Mouse (Mus musculus) kidney, adult 8-10 months (tissue): Measurements from ENCODE around the gene Polr2i.
"Not testable (repeated sequence)": the region's sequence is repeated elsewhere in the genome, so short reads cannot be mapped to it uniquely, and the experiment has no call there.

Source experiments
- DNase-seq, 2 experiments: peaks; one replicate each; pipeline ENCODE4 v3.0.0; 2022

The Polr2i gene

GRCm38 (mm10) chr7:30205383-30205782 lies 26.4 kb upstream of the Polr2i start:
- peak; percentile 55 to 79 for DNase-seq

GRCm38 (mm10) chr7:30206364-30206763 lies 25.4 kb upstream of the Polr2i start:
- DNase-seq = not testable (repeated sequence)

DNA sequence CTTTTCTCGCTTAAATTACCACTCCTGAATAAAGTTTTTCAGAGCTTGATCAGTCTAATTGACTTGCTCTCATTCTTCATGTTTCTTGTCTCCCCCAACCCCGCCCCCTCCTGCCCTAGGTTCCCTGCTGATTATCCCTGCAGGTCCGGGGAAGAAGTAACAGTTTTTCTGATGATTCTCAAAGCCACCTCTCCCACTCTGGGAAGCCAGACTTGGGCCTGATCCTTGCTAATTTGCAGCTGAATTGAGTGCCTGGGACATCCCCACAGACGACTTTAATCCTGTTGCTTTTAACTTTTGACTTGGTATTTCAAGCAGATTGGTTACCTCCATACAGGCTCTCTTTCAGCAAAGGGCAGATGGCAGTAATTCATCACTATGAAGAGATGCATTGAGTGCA lies 20.7 kb upstream of the Polr2i start:
- DNase-seq = no peak

DNA sequence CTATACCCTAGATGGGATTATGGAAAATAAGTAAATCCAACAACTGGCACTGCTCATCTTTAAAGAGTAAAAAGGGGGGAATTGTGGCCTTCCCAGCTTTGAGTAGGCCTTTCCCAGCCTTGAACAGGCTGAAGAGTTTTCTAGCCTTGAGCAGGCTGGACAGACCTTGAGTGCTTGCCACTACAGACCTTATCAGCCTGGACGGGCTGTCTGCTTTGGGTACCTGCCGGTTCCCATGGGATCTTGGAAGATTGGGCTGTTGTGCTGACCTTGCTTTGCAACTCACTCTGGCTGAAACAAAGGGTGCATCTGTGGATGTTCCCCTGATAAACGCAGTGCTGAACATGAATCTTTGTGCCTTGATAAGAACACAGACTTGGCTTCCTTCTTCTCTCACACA lies 17.9 kb upstream of the Polr2i start:
- DNase-seq = no peak

- DNase-seq = peak; percentile 58 to 76
Observed at GRCm38 (mm10) chr7:30215875-30216274, 15.9 kb upstream of the Polr2i start.

DNA sequence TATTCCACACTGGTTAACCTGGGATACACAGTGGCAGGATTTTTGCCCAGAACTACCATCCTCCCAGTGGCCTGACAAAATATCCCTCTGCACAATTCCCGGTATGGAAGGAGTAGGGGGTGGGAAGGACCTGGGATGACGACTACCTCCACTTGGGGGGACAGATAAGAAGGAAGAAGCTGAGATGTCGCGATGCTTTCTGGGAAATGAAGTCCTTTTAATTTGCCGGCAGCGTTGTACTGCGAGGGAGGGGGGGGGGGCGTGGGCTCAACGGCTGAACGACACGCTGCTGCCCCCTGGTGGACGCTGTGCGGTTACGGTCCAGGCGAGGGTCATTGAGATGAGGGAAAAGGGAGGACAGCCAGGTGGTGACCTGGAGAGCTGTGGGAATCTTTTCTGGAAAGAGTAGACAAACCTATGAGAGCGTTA lies 15.0 kb upstream of the Polr2i start:
- DNase-seq = peak; percentile 62 to 67

- DNase-seq = no peak
Observed at GRCm38 (mm10) chr7:30217277-30217676, 14.5 kb upstream of the Polr2i start.

DNA sequence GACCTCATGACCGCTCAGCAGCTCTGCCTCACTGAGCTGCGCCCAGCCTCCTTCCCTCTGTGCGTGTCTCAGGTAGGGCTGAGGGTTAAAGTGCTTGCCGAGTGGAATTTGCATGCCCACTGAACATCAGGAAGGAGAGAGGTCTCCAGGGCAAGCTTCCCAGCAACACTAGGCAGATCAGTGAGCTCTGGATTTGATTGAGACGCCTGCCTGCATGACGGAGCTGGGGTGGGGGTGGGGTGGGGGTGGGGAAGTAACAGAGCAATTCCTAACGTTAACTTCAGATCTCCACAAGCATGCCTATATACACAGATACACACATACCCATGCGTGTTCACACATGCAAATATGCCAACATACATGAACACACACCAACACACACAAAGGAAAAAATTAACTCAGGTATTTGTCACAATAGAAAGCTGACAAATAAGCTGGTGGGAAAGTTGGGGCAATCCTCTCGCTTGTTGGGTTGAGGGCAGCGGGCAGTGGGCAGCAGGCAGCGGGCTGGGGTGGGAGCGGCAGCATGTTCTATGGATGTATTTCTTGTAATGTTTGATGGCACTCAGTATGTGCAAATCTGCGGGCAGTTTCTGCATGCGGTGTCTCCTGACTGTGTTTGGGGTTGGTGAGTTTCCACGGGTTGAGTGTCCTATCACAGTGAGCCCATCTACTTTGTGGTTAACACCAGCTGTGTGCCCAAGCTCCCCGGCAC lies 12.3 kb upstream of the Polr2i start:
- DNase-seq = peak; percentile 70 to 76

DNA sequence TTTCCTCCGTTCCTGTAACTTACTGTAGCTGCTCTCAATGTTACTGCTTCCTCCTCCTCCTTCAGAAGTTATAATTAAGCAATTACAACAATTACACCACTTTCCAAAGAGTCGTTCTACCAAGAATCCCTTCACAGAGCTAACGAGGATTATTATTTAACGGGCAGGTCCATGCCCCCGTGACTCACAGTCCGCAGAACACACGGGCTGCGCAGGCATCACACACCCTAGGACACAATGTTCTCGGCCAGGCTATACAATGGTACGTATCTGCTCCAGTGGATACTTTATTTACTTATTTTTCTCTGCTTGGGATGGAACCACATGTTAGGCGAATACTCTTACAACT lies 11.8 kb upstream of the Polr2i start:
- DNase-seq = peak; percentile 51 to 54

GRCm38 (mm10) chr7:30221433-30221832 lies 10.3 kb upstream of the Polr2i start:
- DNase-seq = no peak

GRCm38 (mm10) chr7:30222205-30222604 lies 9.5 kb upstream of the Polr2i start:
- no peak for DNase-seq

DNA sequence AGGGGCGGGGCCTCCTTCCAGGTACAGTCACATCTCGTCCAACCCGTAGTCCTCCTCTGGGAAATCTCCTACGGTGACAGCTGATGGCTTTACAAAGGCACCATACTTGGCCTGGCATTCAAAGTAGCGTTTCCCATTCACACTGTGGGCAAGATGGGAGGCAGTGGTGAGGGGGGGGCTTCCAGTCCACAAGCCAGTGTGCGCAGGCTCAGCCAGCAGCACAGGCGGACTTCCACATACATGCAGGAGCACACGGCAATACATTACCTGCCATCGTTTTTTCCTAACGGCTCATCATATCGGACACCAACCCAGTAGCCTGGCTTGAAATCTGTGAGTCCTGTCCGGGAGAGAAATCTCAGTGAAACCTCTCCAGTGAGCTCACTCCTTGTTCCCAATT lies 7.5 kb upstream of the Polr2i start:
- no peak for DNase-seq

GRCm38 (mm10) chr7:30231328-30231668 lies 450 bp upstream of the Polr2i start:
- peak in 1 of 2 experiments; percentile 32 for DNase-seq

DNA sequence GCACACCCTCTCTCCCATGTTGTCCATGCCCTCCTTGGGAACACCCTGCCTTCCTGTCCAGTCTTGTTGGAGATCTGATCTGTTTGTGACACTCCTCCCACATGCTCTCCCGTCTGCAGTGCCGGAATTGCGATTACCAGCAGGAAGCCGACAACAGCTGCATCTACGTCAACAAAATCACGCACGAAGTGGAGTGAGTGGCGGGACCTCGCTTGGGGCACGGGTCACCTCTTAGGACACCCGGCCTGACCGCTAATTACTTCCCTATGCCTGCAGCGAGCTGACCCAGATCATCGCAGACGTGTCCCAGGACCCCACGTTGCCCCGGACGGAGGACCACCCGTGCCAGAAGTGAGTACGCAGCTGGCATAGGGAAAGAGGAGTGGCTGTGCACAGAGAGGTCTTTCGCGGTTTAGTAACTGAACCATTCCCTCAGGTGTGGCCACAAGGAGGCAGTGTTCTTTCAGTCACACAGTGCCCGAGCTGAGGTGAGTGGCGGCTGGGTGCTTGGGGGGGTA lies 942 bp downstream of the Polr2i start:
- DNase-seq = peak; percentile 60 to 76

DNA sequence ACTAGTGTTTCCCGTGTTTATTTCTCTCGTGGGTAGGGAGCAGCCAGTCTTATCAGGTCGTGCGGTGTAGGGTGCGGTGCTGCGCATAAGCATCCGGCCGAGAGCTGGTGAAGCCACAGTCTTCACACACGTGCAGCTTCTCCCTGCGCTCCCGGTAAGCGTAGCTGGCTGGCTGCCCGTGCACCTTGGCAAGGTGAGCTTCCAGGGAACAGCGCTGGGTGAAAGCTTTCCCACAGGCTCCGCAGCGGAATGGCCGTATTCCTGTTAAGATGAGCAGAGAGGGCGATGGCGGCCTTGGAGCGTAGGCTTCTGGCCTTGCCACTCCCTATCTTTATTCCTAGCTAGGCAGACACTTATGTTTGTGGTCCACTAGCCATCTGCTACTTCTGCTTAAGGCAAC lies 1.6 kb downstream of the Polr2i start:
- DNase-seq = peak; percentile 41 to 53

GRCm38 (mm10) chr7:30234276-30234858 lies 2.6 kb downstream of the Polr2i start:
- DNase-seq = peak; percentile 86 to 87

GRCm38 (mm10) chr7:30235091-30235490 lies 3.3 kb downstream of the Polr2i start:
- DNase-seq = no peak

DNA sequence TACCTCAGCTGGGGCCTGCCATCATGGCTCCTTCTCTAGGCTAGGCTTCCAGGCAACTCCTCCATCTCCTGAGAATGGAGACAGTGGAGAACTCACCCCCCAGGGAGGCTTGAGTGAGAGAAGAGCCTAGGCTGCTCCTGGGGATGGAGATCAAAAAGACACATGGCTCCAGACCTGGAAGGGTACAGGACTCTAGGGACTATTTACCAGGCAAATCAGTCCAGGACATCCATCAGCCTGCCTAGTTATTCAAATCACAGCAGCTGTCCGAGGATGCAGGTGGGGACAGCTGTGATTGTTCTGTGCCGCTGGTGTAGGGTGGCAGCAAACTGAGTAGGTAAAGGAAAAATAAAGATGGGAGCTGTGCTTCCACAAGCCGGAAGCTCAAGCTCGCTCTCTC lies 3.9 kb downstream of the Polr2i start, which contains the start of gene Ovol3:
TSS of gene Ovol3 (minus strand) at position 101 of the 400 bp plus-strand sequence.
- no peak for DNase-seq

GRCm38 (mm10) chr7:30237374-30237773 lies 5.6 kb downstream of the Polr2i start:
- DNase-seq = not testable (repeated sequence)

- peak; percentile 54 to 69 for DNase-seq
Observed at GRCm38 (mm10) chr7:30251956-30252954, 20.5 kb downstream of the Polr2i start.

- DNase-seq = no peak
Observed at GRCm38 (mm10) chr7:30265041-30265440, 33.3 kb downstream of the Polr2i start.

DNA sequence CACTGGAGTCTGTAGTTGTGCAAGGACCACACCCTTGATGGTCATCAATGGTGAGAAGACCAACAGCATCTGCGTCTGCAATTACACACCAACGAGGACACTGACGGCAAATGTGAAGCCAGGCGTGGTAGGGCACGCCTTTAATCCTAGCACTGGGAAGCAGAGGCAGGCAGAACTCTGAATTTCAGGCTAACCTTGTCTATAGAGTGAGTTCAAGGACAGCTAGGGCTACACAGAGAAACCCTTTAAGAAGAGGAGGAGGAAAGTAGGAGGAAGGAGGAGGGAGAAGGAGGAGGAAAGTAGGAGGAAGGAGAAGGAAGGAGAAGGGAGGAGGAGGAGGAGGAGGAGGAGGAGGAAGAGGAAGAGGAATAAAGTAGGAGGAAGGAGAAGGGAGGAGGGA lies 33.8 kb downstream of the Polr2i start:
- DNase-seq = no peak

- DNase-seq = no peak
Observed at GRCm38 (mm10) chr7:30265935-30266334, 34.2 kb downstream of the Polr2i start.
